Mouse (Mus musculus) ovary, postnatal 36 days (tissue): ENCODE measurements around the gene 2310034C09Rik.
"Not testable (repeated sequence)": the region's sequence is repeated elsewhere in the genome, so short reads cannot be mapped to it uniquely, and the experiment has no call there.

ENCODE experiments used
- DNase-seq: peaks from one replicate; pipeline ENCODE4 v3.0.0; 2022; ENCODE audit warnings: low spot score, mixed read lengths

Gene 2310034C09Rik

GRCm38 (mm10) chr16:88758547-88758946 is at the start of gene 2310034C09Rik:
Gene 2310034C09Rik (plus strand): TSS chr16:88758847.
- DNase-seq: not testable (repeated sequence)

- DNase-seq: no peak
Observed at GRCm38 (mm10) chr16:88710757-88711156, 47.9 kb upstream of the 2310034C09Rik start.

- DNase-seq: no peak
Observed at GRCm38 (mm10) chr16:88711245-88711644, 47.4 kb upstream of the 2310034C09Rik start.

GRCm38 (mm10) chr16:88716549-88716948 is 42.1 kb upstream of the 2310034C09Rik start:
- DNase-seq: no peak

- no peak for DNase-seq
Observed at GRCm38 (mm10) chr16:88720031-88720430, 38.6 kb upstream of the 2310034C09Rik start.

- no peak for DNase-seq
Observed at GRCm38 (mm10) chr16:88728812-88729275, 29.8 kb upstream of the 2310034C09Rik start, which contains the start of gene Krtap13-1. Gene Krtap13-1 (plus strand): TSS chr16:88728862.

GRCm38 (mm10) chr16:88735391-88735790 is 23.3 kb upstream of the 2310034C09Rik start:
- DNase-seq: no peak

- DNase-seq: no peak
Observed at GRCm38 (mm10) chr16:88744750-88745340, 13.8 kb upstream of the 2310034C09Rik start.

- DNase-seq: no peak
Observed at GRCm38 (mm10) chr16:88747943-88748342, 10.7 kb upstream of the 2310034C09Rik start.

GRCm38 (mm10) chr16:88751535-88751934 is 7.1 kb upstream of the 2310034C09Rik start, which contains the start of gene Krtap13:
Gene Krtap13 (minus strand): TSS chr16:88751635.
- DNase-seq: not testable (repeated sequence)

GRCm38 (mm10) chr16:88774106-88774505 is 15.5 kb downstream of the 2310034C09Rik start, which contains the start of gene 2310057N15Rik:
Gene 2310057N15Rik (minus strand): TSS chr16:88774206.
- DNase-seq: no peak

- DNase-seq: no peak
Observed at GRCm38 (mm10) chr16:88777596-88777995, 18.9 kb downstream of the 2310034C09Rik start, which contains the start of gene Gm5965. Gene Gm5965 (plus strand): TSS chr16:88777896.

GRCm38 (mm10) chr16:88786786-88787185 is 28.1 kb downstream of the 2310034C09Rik start:
- DNase-seq: no peak
